Mouse (Mus musculus): ENCODE measurements around the gene Ipo7. TPM values are rescaled to one million over a fixed set of nuclear protein-coding genes. Genes with fewer than 3 reads are reported as not detected.
"Not testable (repeated sequence)": the region's sequence is repeated elsewhere in the genome, so short reads cannot be mapped to it uniquely, and the experiment has no call there.

Gene Ipo7
- total RNA-seq, 2 experiments from 2014 or later = 93.8 to 104 TPM

DNA sequence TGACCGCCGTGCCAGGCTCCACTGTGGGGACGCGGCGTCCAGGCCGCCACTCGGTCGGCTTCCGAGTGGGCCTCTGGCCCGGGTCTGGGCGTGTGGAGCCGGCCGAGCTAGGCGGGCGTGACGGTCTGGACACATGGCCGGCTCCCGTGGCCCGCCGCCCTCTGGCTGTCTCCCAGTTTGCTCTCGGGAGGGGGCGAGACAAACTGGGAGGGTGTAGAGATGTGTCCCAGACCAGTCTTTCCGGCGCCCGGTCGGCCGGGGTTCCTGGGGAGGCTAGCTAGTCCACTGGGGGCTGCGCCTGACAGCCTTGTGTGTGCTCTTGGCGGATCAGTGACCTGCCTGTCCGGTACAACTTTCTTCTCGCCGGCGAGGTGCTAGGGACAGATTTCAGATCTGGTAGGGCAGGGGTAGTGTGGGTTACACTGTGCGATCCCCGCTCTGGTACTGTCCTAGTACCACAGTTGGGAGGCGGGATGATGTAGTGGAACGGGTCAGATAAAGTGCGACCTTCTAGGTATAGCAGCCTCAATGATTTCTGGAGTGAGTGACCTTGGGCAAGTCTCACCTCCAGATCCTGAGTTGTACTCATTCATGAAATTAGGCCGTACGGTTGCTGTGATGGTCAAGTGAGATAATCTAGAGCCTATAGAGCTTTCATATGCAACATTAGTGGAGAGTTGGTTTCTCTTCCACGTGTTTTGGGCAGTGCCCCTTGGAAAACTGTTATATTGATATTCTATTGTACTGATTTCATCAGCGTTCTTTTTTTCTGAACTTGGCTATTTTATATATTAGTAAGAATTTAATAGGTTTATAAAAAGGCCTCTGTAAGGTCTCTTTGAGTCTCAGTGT, 783 bp downstream of the Ipo7 start:
- peak; percentile 3 to 22 for DNase-seq (ENCODE audit: low spot score in 2 of 2)

DNA sequence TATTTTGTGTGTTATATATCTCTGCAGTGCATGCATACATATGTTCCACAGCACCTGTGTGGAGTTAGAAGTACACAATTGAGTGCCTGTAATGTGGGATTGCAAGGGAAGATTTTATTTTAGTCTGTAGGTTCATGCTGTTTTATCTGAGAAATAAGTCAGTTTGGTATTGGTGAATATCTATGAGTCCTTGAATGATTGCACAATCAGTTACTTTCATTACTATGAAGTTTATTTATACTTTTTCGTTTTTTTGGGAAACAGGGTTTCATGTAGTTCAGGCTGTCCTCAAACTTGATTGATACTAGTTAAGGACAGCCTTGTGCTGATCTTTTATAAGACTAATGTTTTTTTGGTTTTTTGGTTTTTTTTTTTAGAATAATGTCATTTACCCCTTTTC, 5.5 kb downstream of the Ipo7 start:
- no peak for DNase-seq (ENCODE audit: low spot score in 2 of 2)

DNA sequence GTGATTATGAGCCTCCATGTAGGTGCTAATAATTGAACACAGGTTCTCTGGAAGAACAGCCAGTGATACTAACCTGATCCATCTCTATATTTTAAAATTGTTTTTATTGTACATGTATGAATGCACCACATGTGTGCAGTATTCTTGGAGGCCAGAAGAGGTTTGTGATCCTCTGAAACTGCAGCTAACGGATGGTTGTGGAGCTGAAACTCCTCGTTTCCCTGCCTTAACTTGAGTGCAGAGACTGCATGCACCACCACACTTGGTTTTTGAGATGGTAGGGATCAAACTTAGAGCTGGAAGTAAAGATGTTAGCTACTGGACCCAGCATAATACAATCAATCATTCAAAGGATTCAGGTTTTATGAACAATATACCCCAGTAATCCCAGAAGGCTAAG, 8.5 kb downstream of the Ipo7 start:
- no peak for DNase-seq (ENCODE audit: low spot score in 2 of 2)

DNA sequence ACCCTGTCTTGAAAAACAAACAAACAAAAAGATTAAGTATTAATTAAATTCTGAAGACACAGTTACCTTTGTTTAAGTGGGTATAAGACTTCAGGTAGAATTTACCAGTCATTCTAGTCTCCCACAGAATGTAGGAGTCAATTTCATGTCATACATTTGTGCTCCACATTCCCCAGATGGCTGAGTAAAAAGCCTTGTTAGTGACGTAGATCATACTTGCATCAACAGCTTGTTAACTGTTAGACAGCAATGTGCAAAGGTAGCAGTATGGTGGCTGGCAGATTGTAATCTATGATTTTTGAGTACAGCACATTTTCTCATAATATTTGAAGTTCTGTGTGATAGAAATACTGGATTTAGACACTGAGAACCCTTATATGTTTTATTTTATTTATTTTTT, 10.8 kb downstream of the Ipo7 start:
- DNase-seq (ENCODE audit: low spot score in 2 of 2) = peak in 1 of 2 experiments; percentile 15

DNA sequence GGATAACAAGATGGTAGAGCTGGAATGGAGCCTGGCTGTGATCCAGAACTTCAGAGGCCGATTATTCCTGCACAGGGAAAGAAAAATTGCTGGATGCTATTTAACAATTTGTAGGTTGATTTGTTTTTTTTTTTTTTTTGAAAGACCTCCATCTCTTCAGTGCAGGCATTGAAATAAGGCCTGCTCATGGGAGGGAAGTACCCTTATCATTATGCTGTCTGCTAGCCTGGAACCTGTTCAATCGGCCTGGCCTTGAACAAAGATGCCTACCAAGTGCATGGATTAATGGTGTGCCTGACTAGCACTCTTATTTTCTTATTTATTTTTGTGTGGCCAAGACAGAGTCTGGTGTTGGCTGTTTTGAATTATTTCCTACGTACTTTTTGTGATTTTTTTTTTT, 12.3 kb downstream of the Ipo7 start:
- no peak for DNase-seq (ENCODE audit: low spot score in 2 of 2)

DNA sequence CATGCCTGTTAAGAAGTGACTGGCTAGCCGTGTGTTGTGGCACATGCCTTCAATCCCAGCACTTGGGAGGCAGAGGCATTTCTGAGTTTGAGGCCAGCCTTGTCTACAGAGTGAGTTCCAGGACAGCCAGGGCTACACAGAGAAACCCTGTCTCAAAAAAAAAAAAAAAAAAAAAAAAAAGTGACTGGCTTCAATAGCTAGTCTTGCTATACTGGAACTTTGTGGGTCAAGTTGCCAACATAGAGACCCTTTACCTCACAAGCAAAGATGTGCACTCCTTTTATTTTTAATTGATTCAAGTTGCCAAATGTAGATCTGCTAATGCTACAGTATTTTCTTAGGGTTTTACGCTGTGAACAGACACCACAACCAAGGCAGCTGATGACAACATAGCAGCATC, 39.6 kb downstream of the Ipo7 start:
- not testable (repeated sequence) for DNase-seq (ENCODE audit: low spot score in 2 of 2)

DNA sequence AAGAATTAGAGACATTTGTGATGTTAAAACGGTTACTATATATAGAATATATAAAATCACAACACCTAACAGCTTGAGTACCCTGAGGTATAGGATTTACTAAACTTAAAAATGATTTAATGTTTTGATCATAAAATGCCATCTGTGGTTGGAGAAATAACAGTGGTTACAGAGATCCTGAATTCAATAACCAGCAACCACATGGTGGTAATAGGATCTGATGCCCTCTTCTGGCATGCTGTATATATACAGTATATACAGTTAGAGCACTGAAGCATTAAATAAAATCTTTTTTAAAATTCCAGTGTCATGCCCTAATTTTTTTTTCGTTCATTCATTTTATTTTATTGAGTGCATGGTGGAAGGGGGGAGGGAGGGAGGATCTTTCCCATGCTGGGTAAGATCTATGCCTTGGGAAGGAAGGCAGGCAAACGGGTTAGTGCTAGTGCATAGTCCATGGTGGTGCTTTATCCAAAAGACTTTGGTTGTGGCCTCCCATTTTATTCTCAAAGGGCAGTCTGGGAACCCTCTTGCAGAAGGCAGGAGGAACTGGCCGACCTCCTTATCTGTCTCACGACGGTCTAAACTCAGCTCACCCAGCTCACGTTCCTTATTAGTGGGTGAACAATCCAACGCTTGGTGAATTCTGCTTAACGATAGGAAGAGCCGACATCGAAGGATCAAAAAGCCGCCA, 41.2 kb downstream of the Ipo7 start:
- DNase-seq (ENCODE audit: low spot score in 2 of 2) = peak in 1 of 2 experiments; percentile 13

DNA sequence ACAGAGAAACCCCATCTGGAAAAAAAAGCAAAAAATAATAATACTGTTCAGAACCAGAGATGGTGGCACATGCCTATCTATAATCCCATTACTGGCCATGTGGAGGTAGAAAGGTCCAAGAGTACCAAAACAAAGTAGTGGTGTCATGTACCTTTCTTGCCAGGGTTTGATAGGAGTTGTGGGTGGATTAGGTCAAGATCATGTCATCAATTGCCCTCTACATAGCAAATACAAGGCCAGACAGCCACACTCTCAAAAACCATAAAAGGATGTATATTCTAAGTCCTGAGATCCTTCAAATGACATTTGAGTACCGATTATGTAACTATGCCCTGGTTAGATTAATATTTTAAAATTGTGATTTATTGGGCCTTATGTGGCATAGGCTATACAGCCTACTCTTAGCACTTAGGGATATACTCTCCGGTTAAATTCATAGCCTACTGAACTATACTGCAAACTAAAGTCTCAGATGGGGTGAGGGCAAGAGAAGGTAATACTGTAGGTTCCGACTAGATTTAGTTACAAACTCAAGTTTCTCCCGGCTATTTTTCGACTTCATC, 42.1 kb downstream of the Ipo7 start:
- DNase-seq (ENCODE audit: low spot score in 2 of 2) = peak in 1 of 2 experiments; percentile 13

DNA sequence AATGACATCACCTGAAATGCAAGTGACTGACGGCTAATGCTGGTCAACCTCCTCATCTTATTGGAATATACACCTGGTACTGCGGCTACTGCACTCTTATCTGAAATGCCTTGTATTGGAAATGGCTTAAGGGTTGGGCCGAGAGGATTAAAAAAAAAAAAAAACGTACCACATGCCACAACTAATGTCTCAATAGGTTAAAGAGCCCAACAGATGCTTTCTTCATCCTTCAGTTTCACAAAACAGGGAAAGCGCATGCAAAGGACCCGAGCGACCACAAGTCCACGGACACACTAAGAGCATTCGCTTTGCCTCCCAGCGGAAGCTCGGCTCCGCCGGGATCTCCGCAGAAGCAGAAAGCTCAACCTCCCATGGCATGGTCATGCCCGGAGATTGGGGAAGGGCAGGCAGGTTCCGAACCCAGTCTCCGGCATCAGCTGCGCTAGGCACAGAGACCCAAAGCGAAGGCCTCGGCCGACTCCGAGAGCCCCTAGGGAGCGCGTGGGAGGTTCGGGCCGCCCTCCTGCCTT, 42.7 kb downstream of the Ipo7 start:
- DNase-seq (ENCODE audit: low spot score in 2 of 2) = peak in 1 of 2 experiments; percentile 40

DNA sequence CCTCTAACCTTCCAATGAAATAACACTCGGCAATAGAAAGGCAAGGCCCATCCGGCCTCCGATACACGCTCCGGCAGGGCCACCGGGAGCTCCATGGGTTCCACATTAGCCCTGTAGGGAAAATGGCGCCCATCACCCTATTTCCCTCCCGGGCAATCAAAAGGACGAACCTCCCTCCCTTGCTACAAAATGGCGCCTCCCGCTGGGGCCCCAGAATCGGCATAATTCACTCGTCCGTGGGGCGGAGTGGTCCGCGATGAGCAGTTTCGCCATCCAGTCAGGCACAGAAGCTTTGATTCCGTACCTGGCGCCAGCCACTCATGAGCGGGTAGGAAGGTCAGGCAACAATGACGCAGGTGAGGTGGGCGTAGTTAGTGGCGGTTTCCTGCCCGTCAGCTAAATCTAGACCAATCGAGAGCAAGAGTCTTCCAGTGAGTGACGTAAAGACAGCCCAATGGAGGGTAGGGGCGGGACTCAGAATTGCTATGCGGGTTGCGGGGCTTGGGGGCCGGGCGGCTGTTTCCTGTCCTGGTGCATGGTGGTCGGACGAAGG, 43.2 kb downstream of the Ipo7 start, which contains the start of gene Zfp143:
Gene Zfp143, plus strand, starts transcription at position 19 of the 553 bp plus-strand sequence.
- peak; percentile 100 for DNase-seq (ENCODE audit: low spot score in 2 of 2)

DNA sequence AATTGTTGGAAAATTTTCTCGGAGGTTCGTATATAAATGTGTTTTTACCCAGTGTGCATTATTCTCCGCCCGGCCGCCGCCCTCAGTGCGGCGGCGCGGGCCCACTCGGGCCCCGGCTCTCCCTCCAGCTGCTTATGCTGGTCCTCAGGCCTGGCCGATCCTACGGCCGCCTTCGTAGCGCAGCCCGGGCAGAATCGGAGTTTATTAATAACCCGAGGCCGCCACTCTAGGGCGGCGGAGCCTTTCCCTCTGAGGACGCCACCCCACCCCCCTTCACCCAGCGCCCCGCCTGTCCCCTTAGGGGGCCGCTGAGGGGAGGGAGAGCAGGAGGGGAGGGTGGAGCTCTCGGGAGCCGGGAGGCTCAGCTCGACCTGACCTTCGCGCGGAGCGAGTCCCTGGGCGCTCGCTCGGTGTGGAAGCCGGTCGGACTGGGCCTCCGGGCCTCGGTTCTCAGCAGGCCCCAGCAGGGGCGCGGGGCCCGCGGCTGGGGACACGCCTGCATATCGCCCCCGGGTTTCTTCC, 43.7 kb downstream of the Ipo7 start:
- DNase-seq (ENCODE audit: low spot score in 2 of 2) = peak; percentile 67 to 80

DNA sequence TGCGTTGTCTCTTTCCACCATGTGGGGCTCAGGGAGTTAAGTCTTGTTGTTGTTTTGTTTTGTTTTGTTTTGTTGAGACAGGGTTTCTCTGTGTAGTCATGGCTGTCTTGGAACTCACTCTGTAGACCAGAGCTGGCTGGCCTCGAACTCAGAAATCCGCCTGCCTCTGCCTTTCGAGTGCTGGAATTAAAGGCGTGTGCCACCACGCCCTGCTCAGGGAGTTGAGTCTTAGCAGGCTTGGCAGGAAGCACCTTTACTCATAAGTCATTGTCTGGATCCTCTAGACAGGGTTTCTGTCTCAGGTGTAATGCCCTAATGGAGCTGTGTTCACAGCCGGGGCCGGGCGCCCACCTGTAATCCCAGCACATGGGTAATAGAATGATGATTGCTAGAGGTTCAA, 45.7 kb downstream of the Ipo7 start:
- no peak for DNase-seq (ENCODE audit: low spot score in 2 of 2)

DNA sequence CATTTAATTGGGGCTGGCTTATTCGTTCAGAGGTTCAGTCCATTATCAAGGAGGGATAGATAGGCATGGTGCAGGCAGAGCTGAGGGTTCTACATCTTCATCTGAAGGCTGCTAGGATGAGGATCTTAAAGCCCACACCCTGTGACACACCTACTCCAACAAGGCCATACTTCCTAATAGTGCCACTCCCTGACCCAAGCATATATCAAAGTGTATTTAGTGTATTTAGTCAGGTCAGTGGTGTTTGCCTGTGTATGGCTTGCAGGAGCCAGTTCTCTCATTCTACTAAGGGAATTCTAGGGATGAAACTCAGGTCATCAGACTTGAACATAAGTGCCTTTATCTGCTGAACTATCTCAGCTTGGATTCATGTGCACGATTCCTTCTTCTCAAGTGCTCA, 51.0 kb downstream of the Ipo7 start:
- no peak for DNase-seq (ENCODE audit: low spot score in 2 of 2)

DNA sequence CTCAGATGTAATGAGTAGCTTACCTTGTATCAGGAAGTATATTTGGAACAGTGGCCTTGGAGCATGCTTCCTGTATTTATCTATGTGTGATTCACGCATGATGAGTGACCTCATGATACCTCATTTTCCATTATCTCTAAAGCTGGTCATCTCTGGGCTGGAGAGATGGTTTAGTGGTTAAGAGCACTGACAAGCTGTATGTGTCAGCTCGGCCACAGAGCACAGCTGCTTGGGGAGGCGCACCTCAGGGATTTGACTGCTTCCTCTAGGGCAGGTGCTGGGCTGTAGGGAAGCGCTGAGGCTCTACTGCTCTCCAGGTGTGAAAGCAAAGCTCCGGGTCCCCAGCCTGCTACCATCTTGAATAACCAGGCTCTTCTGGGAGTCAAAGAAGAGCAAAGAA, 60.1 kb downstream of the Ipo7 start:
- DNase-seq (ENCODE audit: low spot score in 2 of 2) = no peak

DNA sequence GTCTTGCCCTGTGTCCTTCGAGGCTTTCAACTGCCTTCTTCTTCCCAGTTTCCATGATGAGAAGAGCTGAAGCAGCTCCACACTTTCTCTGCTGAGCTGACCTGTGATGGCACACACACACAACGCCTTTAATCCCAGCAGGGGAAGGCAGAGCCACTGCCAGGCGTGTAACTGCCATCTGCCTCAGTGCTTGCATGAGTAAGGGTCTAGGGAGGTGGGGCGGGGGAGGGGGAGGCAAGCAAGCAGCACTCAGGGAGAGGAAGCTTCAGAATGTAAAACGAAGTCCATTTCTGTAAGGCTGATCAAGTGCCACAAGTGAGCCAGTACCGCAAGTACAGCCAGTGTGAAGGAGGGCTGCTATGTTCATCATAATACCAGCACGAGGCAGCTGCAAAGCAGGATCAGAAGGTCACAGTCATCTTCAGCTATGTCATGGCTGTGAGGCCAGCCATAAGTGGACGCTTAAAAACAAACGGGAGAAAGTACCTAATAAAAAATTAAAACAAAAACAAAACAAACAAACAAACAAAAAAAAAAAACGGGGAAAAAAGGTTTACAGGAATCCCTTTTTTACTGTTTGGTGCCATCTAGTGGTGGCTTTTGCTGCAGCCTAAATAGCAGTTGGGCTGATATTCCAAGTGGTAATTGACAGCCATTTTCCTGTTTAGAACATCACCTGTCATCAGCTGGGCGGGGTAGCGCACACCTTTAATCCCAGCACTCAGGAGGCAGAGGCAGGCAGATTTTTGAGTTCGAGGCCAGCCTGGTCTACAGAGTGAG, 65.5 kb downstream of the Ipo7 start:
- DNase-seq (ENCODE audit: low spot score in 2 of 2) = peak in 1 of 2 experiments; percentile 70

DNA sequence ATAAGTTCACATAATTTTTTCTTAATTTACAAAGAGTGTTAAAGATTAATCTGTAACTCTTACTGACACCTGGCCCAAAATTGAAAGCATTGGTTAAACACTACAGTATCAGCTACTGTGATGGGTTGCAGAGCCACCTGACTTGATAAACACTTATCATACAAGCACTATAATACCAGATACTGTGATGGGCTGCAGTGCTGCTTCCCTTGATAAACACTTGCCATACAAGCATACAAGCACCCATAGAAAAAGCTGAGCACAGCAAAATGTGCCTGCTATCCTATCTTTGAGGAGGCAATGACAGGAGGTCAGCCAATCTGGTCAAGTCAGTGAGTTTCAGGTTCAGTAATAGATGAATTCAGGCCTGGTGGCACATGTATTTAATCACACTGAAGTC, 67.1 kb downstream of the Ipo7 start:
- no peak for DNase-seq (ENCODE audit: low spot score in 2 of 2)

DNA sequence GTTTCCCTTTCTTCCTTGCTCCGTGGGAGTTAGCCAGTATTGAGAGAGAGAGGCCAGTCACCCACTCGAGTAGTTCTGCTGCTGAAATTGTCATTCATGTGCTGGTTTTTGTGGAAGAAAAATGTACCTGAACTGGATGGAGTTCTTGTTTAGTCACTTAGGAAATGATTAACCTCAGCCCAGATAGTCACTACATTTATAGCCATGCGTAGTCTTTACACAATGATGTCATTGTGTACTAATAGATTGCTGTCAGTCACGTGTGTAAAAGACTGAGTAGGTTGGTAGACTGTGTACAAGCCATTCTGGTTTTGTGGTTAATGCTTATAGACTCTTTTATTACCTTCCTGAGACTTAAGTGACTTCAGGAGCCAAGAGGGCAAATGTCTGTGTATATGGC, 69.8 kb downstream of the Ipo7 start:
- no peak for DNase-seq (ENCODE audit: low spot score in 2 of 2)

DNA sequence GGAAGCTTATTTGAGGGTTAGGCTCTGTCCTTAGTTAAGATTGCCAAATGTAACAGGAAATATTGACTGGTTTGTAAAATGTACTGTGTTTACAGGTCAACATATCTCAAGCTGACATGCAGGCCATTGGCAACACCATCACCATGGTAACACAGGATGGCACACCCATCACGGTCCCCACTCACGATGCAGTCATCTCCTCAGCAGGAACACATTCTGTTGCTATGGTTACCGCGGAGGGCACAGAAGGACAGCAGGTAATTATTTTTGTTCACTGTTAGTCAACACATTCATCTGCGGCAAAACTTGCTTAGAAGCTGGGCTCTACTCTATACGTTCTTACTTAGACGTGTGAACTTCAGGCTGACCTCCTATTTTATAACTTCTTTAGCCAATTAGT, 73.6 kb downstream of the Ipo7 start:
- DNase-seq (ENCODE audit: low spot score in 2 of 2) = peak; percentile 23 to 57

DNA sequence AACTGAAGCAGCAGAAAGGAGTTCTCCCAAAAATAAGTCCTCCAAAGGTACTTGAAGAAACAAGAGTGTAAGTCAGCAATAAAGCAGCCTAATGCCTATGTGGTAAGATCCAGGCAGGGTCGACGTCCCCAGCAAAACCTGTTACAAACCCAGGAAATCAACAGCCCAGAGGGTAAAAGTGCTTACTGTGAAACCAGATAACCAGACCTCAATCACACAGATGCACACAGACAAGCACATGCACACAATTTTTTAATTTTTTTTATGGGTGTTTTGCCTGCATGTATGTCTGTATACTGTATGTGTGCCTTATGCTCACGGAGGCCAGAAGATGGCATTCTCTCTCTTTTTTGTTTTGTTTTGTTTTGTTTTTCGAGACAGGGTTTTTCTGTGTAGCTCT, 78.3 kb downstream of the Ipo7 start:
- DNase-seq (ENCODE audit: low spot score in 2 of 2) = no peak

DNA sequence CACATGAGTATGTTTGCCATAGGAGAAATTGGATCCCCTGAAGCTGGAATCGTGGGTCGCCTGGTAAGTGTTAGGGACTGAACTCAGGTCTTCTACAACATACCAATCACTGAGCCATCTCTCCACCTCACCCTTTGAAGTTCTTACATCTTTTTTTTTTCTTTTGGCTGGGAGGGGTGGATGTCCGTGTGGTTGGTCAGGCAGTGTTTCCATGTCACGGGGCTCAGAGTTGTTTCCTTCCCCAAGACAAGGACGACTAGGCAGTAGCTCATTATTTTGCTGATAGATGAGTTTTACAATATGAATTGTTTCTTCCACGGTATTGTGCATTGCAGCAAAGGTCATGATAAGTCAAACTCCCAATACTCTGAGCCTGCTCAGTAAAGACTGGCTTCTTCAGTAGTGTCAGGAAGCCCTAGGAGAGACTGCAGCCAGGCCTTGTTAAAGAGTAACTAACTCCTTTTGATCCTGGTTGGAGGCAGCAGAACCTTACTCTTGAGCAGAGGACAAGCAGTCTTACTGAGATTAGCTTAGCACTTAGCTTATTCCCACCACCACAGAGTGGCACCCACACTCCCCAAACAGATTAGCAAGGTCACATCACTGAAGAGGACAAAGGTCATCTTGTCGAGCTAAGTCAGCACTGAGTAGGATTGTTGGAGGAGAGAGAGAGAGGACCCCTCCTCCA, 79.2 kb downstream of the Ipo7 start:
- no peak for DNase-seq (ENCODE audit: low spot score in 2 of 2)

Measured in layer of hippocampus, adult 18-20 months (tissue).